Mouse (Mus musculus) G1E (cell line): ENCODE results near the gene Ces4a.

ENCODE experiments used
- CTCF ChIP-seq: IDR thresholded peaks from 2 replicates; pipeline ENCODE4 v1.5.1; 2012; ENCODE audit warnings: low read depth, low read length, inconsistent platforms, mixed read lengths
- GATA1 ChIP-seq: IDR thresholded peaks from 2 replicates; pipeline ENCODE4 v1.6.1; 2012; ENCODE audit warnings: borderline replicate concordance, low read length, inconsistent platforms, mixed read lengths
- GATA2 ChIP-seq: IDR thresholded peaks from 2 replicates; pipeline ENCODE4 v1.6.1; 2012; ENCODE audit warnings: low read depth, low read length, inconsistent platforms, borderline replicate concordance
- POLR2AphosphoS5 ChIP-seq: IDR thresholded peaks from 2 replicates; pipeline ENCODE4 v1.6.1; 2012; ENCODE audit warnings: low read depth, low read length, inconsistent platforms; ENCODE audit not compliant: insufficient replicate concordance
- TAL1 ChIP-seq: conservative IDR thresholded peaks from 2 replicates; pipeline ENCODE4 v1.6.1; 2012; ENCODE audit warnings: low read depth, low read length, inconsistent platforms, mixed read lengths

DNA sequence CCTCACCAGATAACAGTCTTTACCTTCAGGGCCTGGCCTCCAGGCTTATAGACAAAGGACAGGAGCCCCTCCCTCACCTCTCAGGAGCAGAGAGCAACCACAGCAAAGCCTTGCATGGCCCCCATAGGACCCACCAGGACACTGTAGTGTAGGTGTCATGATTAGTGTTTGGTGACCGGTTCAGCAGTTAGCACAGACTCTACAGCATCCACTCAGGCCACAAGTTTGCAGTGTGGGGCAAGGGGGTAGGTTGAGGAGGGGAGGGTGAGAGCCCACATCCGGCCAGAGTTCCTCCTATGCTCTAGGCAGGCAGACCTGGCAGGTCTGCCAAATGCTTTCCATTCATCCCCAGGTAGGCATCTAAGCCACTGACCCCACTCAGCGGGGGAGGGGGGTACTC, 37.6 kb upstream of the Ces4a start:
- TF ChIP-seq CTCF, result no peak
- TF ChIP-seq GATA2, result no peak
- TF ChIP-seq TAL1, result no peak
- no peak for TF ChIP-seq GATA1
- TF ChIP-seq POLR2AphosphoS5, result no peak
